Mouse (Mus musculus) midbrain, postnatal 0 days (tissue): ENCODE measurements around the gene Adh6b. TPM values are rescaled to one million over a fixed set of nuclear protein-coding genes. Genes with fewer than 3 reads are reported as not detected.
"Not testable (repeated sequence)": the region's sequence is repeated elsewhere in the genome, so short reads cannot be mapped to it uniquely, and the experiment has no call there.

ENCODE experiments used
- ATAC-seq: fragments of 200-750 bp; cut with Nextera tagmentation; 2 replicates; pipeline ENCODE4 v1.8.0; 2017; ENCODE audit warnings: moderate number of reproducible peaks, mild to moderate bottlenecking, moderate TSS enrichment, moderate library complexity; ENCODE audit not compliant: low FRiP score
- DNase-seq: peaks from one replicate; pipeline ENCODE4 v3.0.0-alpha.2; 2015; ENCODE audit warnings: low spot score
- H3K27ac ChIP-seq: fragments of 300-500 bp; sonication (generic); 2 replicates; pipeline ENCODE4 v1.5.1; 2014; ENCODE audit warnings: low read depth, mild to moderate bottlenecking, low read length, mixed read lengths
- H3K27me3 ChIP-seq: fragments of 300-500 bp; sonication (generic); 2 replicates; pipeline ENCODE4 v1.6.1; 2014; ENCODE audit warnings: low read length, control low read depth, mixed read lengths; ENCODE audit not compliant: insufficient read depth
- H3K36me3 ChIP-seq: fragments of 300-500 bp; sonication (generic); 2 replicates; pipeline ENCODE4 v1.6.1; 2014; ENCODE audit warnings: low read length, control low read depth, mixed read lengths; ENCODE audit not compliant: insufficient read depth
- H3K4me1 ChIP-seq: fragments of 300-500 bp; sonication (generic); 2 replicates; pipeline ENCODE4 v1.6.1; 2014; ENCODE audit warnings: mild to moderate bottlenecking, control low read depth, antibody characterized with exemption, low read length, mixed read lengths; ENCODE audit not compliant: insufficient read depth
- H3K4me2 ChIP-seq: fragments of 300-500 bp; sonication (generic); 2 replicates; pipeline ENCODE4 v1.6.1; 2014; ENCODE audit warnings: low read depth, mild to moderate bottlenecking, low read length, mixed read lengths; ENCODE audit not compliant: poor library complexity, severe bottlenecking
- H3K4me3 ChIP-seq: fragments of 300-500 bp; sonication (generic); 2 replicates; pipeline ENCODE4 v1.5.1; 2014; ENCODE audit warnings: low read depth, mild to moderate bottlenecking, low read length, moderate library complexity
- H3K9ac ChIP-seq: fragments of 300-500 bp; sonication (generic); replicated peaks from 2 replicates; pipeline ENCODE4 v1.6.1; 2014; ENCODE audit warnings: mild to moderate bottlenecking, low read length, moderate library complexity, mixed read lengths; ENCODE audit not compliant: poor library complexity, severe bottlenecking
- H3K9me3 ChIP-seq: fragments of 300-500 bp; sonication (generic); 2 replicates; pipeline ENCODE4 v1.6.1; 2016; ENCODE audit warnings: low read length, control low read depth
- CTCF ChIP-seq: IDR thresholded peaks from 2 replicates; pipeline ENCODE4 v1.5.1; 2016; ENCODE audit warnings: antibody characterized with exemption, mild to moderate bottlenecking
- WGBS: fragments of 180-500 bp; shearing (Covaris S2); extraction: QIAGEN DNeasy Blood & Tissue Kit; methylation state at CpG from one replicate; pipeline ENCODE4 v1.1.7; 2014; 5-methylcytosine and 5-hydroxymethylcytosine counted together
- polyA plus RNA-seq: library from polyadenylated mRNA; unstranded; fragments of >200 nt; fragmentation: Nextera tagmentation; extraction: Ambion mirVana; gene quantifications from 2 replicates; pipeline ENCODE4 v1.2.1, GENCODE M21; 2015
- total RNA-seq: library from RNA; depleted of rRNA; stranded (reverse); fragments of >200 nt; gene quantifications from 2 replicates; pipeline ENCODE4 v1.2.3, GENCODE M21; 2014

Adh6b gene
- total and polyA plus RNA-seq, 2 experiments from 2014 or later = 0.20 to 0.71 TPM

- TF ChIP-seq CTCF = no peak
- no peaks in the 10 kb centered on the region for H3K4me1 ChIP-seq
- no peak overlapping the region for H3K9ac ChIP-seq
- DNase-seq = no peak
- H3K36me3 ChIP-seq = no peaks in the 10 kb centered on the region
- H3K27me3 ChIP-seq = no peaks in the 10 kb centered on the region
- no peaks in the 10 kb centered on the region for H3K9me3 ChIP-seq
- 88% methylated on average over 1 of the region's 1 CpGs for WGBS
- ATAC-seq = no peak
- H3K4me2 ChIP-seq = no peak overlapping the region
- H3K27ac ChIP-seq = no peak overlapping the region
- no peak overlapping the region for H3K4me3 ChIP-seq
Observed at GRCm38 (mm10) chr3:138369546-138369945, 28.0 kb downstream of the Adh6b start.

- H3K27ac ChIP-seq, DNase-seq: not testable (repeated sequence)
- WGBS = 79% methylated on average over 4 of the region's 4 CpGs
Observed at GRCm38 (mm10) chr3:138370289-138370688, 28.7 kb downstream of the Adh6b start.

GRCm38 (mm10) chr3:138373920-138374319, 32.3 kb downstream of the Adh6b start:
- Histone ChIP-seq H3K9ac (no peak overlapping the region), H3K36me3 (no peaks in the 10 kb centered on the region), H3K4me2 (no peak overlapping the region), H3K4me1 (no peaks in the 10 kb centered on the region), H3K27me3 (no peaks in the 10 kb centered on the region), H3K9me3 (no peaks in the 10 kb centered on the region), H3K4me3 (no peak overlapping the region), H3K27ac (no peak overlapping the region)
- WGBS = 78% methylated on average over 4 of the region's 4 CpGs
- ATAC-seq (no peak), DNase-seq (no peak)
- TF ChIP-seq CTCF = no peak

More at GRCm38 (mm10) chr3:138370289-138370688, 28.7 kb downstream of the Adh6b start:
- not testable (repeated sequence) for H3K4me2 ChIP-seq, H3K27me3 ChIP-seq, H3K4me3 ChIP-seq, H3K9me3 ChIP-seq, H3K36me3 ChIP-seq, ATAC-seq, H3K9ac ChIP-seq, H3K4me1 ChIP-seq

- ATAC-seq = no peak
- H3K4me2 ChIP-seq = no peak overlapping the region
- H3K27me3 ChIP-seq = no peaks in the 10 kb centered on the region
- no peaks in the 10 kb centered on the region for H3K4me1 ChIP-seq
- no peak overlapping the region for H3K4me3 ChIP-seq
- no peaks in the 10 kb centered on the region; the same call in 1 of the 2 replicates for H3K9me3 ChIP-seq
- H3K9ac ChIP-seq = no peak overlapping the region
- TF ChIP-seq CTCF = no peak
- H3K36me3 ChIP-seq = no peaks in the 10 kb centered on the region
- no peak overlapping the region for H3K27ac ChIP-seq
- 90% methylated on average over 2 of the region's 2 CpGs for WGBS
- DNase-seq = no peak
Observed at GRCm38 (mm10) chr3:138375148-138375547, 33.6 kb downstream of the Adh6b start.

GRCm38 (mm10) chr3:138381133-138381532, 39.6 kb downstream of the Adh6b start:
- no peaks in the 10 kb centered on the region for H3K36me3 ChIP-seq
- no peak overlapping the region for H3K9ac ChIP-seq
- no peak overlapping the region for H3K4me2 ChIP-seq
- H3K4me3 ChIP-seq = no peak overlapping the region
- H3K4me1 ChIP-seq = no peaks in the 10 kb centered on the region
- H3K27ac ChIP-seq = no peak overlapping the region
- TF ChIP-seq CTCF = no peak
- no peak for ATAC-seq
- DNase-seq = peak; percentile 45
- 14% methylated on average over 3 of the region's 3 CpGs for WGBS
- no peaks in the 10 kb centered on the region for H3K27me3 ChIP-seq
- H3K9me3 ChIP-seq = no peaks in the 10 kb centered on the region; the same call in 1 of the 2 replicates

- Histone ChIP-seq H3K9ac (no peak overlapping the region), H3K36me3 (no peaks in the 10 kb centered on the region), H3K4me2 (no peak overlapping the region), H3K27ac (no peak overlapping the region), H3K9me3 (no peaks in the 10 kb centered on the region), H3K4me1 (no peaks in the 10 kb centered on the region), H3K27me3 (no peaks in the 10 kb centered on the region), H3K4me3 (no peak overlapping the region)
- DNase-seq = no peak
- ATAC-seq = no peak
- TF ChIP-seq CTCF = no peak
- 93% methylated on average over 6 of the region's 6 CpGs for WGBS
Observed at GRCm38 (mm10) chr3:138387155-138387554, 45.6 kb downstream of the Adh6b start.
